Mouse (Mus musculus): ENCODE measurements around the gene Mex3b.

- TF ChIP-seq E2F4 (IDR thresholded peaks at IDR 0.05; ENCODE audit: insufficient read depth) (no peak), POLR2AphosphoS2 (IDR thresholded peaks at IDR 0.05; ENCODE audit: insufficient read length, low read depth) (no peak), MAX (IDR thresholded peaks at IDR 0.05; ENCODE audit: low read depth) (no peak), POLR2A (IDR thresholded peaks at IDR 0.05; ENCODE audit: insufficient read length, low read depth) (no peak), REST (IDR thresholded peaks at IDR 0.05; ENCODE audit: insufficient read depth, insufficient read length) (no peak), CEBPB (IDR thresholded peaks at IDR 0.05; ENCODE audit: insufficient read depth, poor library complexity, severe bottlenecking) (no peak), MYOG (IDR thresholded peaks at IDR 0.05; ENCODE audit: control insufficient read depth in 1 of 3, insufficient read depth in 1 of 3, insufficient read length in 2 of 3, low read depth in 2 of 3) (no peak), USF1 (IDR thresholded peaks at IDR 0.05; ENCODE audit: low read depth) (no peak), SRF (IDR thresholded peaks at IDR 0.05; ENCODE audit: control insufficient read depth, insufficient read length, low read depth) (no peak), TCF12 (IDR thresholded peaks at IDR 0.05; ENCODE audit: insufficient read depth, poor library complexity, severe bottlenecking) (no peak)
These were observed 35.9 kb downstream of the Mex3b start for GRCm38 (mm10) chr7:82903006-82903405.
